Mouse (Mus musculus) liver, postnatal 0 days (tissue): ENCODE data around the gene Ehd1.

Source experiments
- CTCF ChIP-seq: sonication (generic); IDR thresholded peaks from 2 replicates; pipeline ENCODE4 v1.5.1; 2016; ENCODE audit warnings: antibody characterized with exemption, low read depth
- EP300 ChIP-seq: IDR thresholded peaks from 2 replicates; pipeline ENCODE4 v1.6.1; 2016; ENCODE audit warnings: antibody characterized with exemption, low read depth, mild to moderate bottlenecking

DNA sequence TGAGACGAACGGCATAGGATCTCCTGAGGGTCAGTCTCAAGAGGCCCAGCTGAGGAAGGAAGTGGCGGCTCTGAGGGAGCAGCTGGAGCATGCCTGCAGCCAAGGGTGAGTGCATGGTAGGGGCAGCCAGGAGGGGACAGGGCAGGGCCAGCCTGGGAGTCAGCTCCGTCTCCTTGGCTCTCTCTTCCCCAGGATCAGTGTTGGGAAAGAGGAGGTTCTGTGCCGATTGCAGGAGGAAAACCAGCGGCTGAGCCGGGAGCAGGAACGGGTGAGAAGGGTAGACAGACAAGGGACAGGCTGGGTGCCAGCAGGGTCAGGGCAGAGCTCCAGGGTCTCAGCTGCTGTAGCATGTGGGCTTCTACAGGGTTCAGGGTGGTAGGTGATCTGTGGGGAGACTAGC, 38.0 kb downstream of the Ehd1 start:
- TF ChIP-seq CTCF, result no peak
- TF ChIP-seq EP300, result no peak
